Mouse (Mus musculus) liver, postnatal 0 days (tissue): ENCODE measurements around the gene Coro2b. TPM values are rescaled to one million over a fixed set of nuclear protein-coding genes. Genes with fewer than 3 reads are reported as not detected.

Experiments used
- ATAC-seq: fragments of 200-750 bp; cut with Nextera tagmentation; 2 replicates; pipeline ENCODE4 v1.8.0; 2017; ENCODE audit warnings: mild to moderate bottlenecking, moderate library complexity
- DNase-seq: peaks from one replicate; pipeline ENCODE4 v3.0.0-alpha.2; 2016
- H3K27ac ChIP-seq: fragments of 300-500 bp; sonication (generic); 2 replicates; pipeline ENCODE4 v1.5.1; 2014; ENCODE audit warnings: antibody characterized with exemption, moderate library complexity, mild to moderate bottlenecking, low read depth
- H3K27me3 ChIP-seq: fragments of 300-500 bp; sonication (generic); 2 replicates; pipeline ENCODE4 v1.6.1; 2014; ENCODE audit warnings: low read length, control low read depth, mixed read lengths; ENCODE audit not compliant: insufficient read depth
- H3K36me3 ChIP-seq: fragments of 300-500 bp; sonication (generic); replicated peaks from 2 replicates; pipeline ENCODE4 v1.6.1; 2014; ENCODE audit warnings: mild to moderate bottlenecking, control low read depth, low read length, moderate library complexity, mixed read lengths; ENCODE audit not compliant: insufficient read depth
- H3K4me1 ChIP-seq: fragments of 300-500 bp; sonication (generic); 2 replicates; pipeline ENCODE4 v1.6.1; 2014; ENCODE audit warnings: antibody characterized with exemption, mild to moderate bottlenecking, control low read depth; ENCODE audit not compliant: insufficient read depth
- H3K4me2 ChIP-seq: fragments of 300-500 bp; sonication (generic); 2 replicates; pipeline ENCODE4 v1.6.1; 2014; ENCODE audit warnings: low read depth, mild to moderate bottlenecking, low read length, moderate library complexity, mixed read lengths
- H3K4me3 ChIP-seq: fragments of 300-500 bp; sonication (generic); 2 replicates; pipeline ENCODE4 v1.5.1; 2014; ENCODE audit warnings: low read depth, low read length
- H3K9ac ChIP-seq: fragments of 300-500 bp; sonication (generic); replicated peaks from 2 replicates; pipeline ENCODE4 v1.6.1; 2014; ENCODE audit warnings: mild to moderate bottlenecking, moderate library complexity
- H3K9me3 ChIP-seq: fragments of 300-500 bp; sonication (generic); 2 replicates; pipeline ENCODE4 v1.6.1; 2016; ENCODE audit warnings: mild to moderate bottlenecking, control low read depth, low read length, mixed read lengths
- CTCF ChIP-seq: sonication (generic); IDR thresholded peaks from 2 replicates; pipeline ENCODE4 v1.5.1; 2016; ENCODE audit warnings: antibody characterized with exemption, low read depth
- EP300 ChIP-seq: IDR thresholded peaks from 2 replicates; pipeline ENCODE4 v1.6.1; 2016; ENCODE audit warnings: antibody characterized with exemption, low read depth, mild to moderate bottlenecking
- WGBS: fragments of 180-500 bp; shearing (Covaris S2); extraction: QIAGEN DNeasy Blood & Tissue Kit; methylation state at CpG from one replicate; pipeline ENCODE4 v1.1.7; 2014; ENCODE audit not compliant: insufficient replicate concordance; 5-methylcytosine and 5-hydroxymethylcytosine counted together
- polyA plus RNA-seq: library from polyadenylated mRNA; unstranded; fragments of >200 nt; fragmentation: Nextera tagmentation; extraction: Ambion mirVana; gene quantifications from 2 replicates; pipeline ENCODE4 v1.2.1, GENCODE M21; 2015

Coro2b gene
- polyA plus RNA-seq, 1 experiment from 2014 or later = 0.87 TPM

- WGBS = 38% methylated on average over 5 of the region's 5 CpGs
- TF ChIP-seq CTCF (no peak), EP300 (no peak)
- Histone ChIP-seq H3K9me3 (no peaks in the 10 kb centered on the region), H3K4me3 (no peak overlapping the region), H3K27me3 (no peaks in the 10 kb centered on the region), H3K4me1 (no peaks in the 10 kb centered on the region), H3K4me2 (no peak overlapping the region), H3K36me3 (no peaks in the 10 kb centered on the region), H3K9ac (no peak overlapping the region), H3K27ac (no peak overlapping the region)
- ATAC-seq = peak; percentile 44
- DNase-seq = peak; percentile 29
Observed at GRCm38 (mm10) chr9:62560006-62560405, 23.2 kb upstream of the Coro2b start.

- Histone ChIP-seq H3K4me3 (no peak overlapping the region), H3K36me3 (no peaks in the 10 kb centered on the region), H3K27ac (no peak overlapping the region), H3K9me3 (no peaks in the 10 kb centered on the region), H3K27me3 (no peaks in the 10 kb centered on the region), H3K9ac (no peak overlapping the region), H3K4me1 (no peaks in the 10 kb centered on the region), H3K4me2 (no peak overlapping the region)
- no peak for TF ChIP-seq CTCF
- TF ChIP-seq EP300 = no peak
- DNase-seq = no peak
- 72% methylated on average over 3 of the region's 3 CpGs for WGBS
- ATAC-seq = no peak
Observed at GRCm38 (mm10) chr9:62559446-62559845, 22.6 kb upstream of the Coro2b start.

DNA sequence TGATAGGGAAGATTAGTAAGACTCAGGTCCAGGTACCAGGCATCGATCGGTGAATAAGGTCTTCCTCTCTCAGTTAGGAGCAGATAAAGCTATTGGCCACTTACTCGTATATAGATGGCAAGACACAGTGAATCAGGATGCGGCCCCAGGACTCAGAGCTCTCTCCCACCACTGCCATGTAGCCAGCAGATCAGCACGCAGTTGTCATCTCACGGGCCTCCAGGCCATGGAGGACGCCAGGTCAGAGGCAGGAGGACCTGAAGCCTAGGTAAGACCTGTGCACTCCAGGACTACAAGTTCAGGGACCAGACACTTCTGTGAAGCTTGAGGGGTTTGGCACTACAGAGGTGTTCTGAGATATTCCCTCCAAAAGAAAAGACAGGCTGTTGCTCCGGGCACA is 21.2 kb upstream of the Coro2b start:
- Histone ChIP-seq H3K36me3 (no peaks in the 10 kb centered on the region), H3K4me3 (no peak overlapping the region), H3K4me2 (no peak overlapping the region), H3K9ac (no peak overlapping the region), H3K27me3 (no peaks in the 10 kb centered on the region), H3K27ac (no peak overlapping the region), H3K4me1 (no peaks in the 10 kb centered on the region), H3K9me3 (no peaks in the 10 kb centered on the region)
- 75% methylated on average over 8 of the region's 8 CpGs for WGBS
- TF ChIP-seq EP300 (no peak), CTCF (no peak)
- ATAC-seq (no peak), DNase-seq (no peak)

GRCm38 (mm10) chr9:62556748-62557147 is 19.9 kb upstream of the Coro2b start:
- Histone ChIP-seq H3K27me3 (no peaks in the 10 kb centered on the region), H3K27ac (no peak overlapping the region), H3K9me3 (no peaks in the 10 kb centered on the region), H3K36me3 (no peaks in the 10 kb centered on the region), H3K4me2 (no peak overlapping the region), H3K4me1 (no peaks in the 10 kb centered on the region), H3K4me3 (no peak overlapping the region), H3K9ac (no peak overlapping the region)
- TF ChIP-seq EP300 (no peak), CTCF (no peak)
- WGBS = 93% methylated on average over 6 of the region's 6 CpGs
- DNase-seq (no peak), ATAC-seq (no peak)

DNA sequence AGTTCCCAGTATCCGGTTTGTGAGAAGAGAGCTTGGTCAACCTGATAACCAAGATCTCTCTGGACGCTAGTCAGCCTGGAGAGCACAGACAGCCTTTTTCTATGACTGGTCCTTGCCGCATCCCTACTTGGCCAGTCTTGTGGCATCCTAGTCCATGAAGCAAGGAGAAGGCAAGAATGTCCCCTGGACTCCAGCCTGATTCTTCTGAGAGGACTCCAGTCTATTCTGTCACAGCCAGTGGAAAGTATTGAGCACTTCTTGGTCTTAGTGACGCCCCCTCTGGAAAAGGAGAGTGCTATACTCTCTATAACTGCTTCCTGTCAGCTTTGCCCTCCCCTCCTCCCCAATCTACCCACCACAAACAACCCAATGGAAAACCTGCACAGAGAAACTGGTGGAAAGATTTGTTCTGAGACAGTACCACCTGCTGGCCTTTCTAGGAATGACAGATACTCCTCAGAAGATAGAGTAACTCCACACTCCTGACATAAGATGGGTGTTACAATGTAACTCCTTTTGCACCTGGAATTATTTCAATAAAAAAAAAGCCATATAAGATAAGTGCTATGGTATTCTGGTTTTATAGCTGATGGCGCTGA is 18.5 kb upstream of the Coro2b start:
- 56% methylated on average over 5 of the region's 5 CpGs for WGBS
- H3K9me3 ChIP-seq = no peaks in the 10 kb centered on the region
- no peaks in the 10 kb centered on the region for H3K36me3 ChIP-seq
- TF ChIP-seq EP300 = no peak
- peak; percentile 61 for TF ChIP-seq CTCF
- H3K4me2 ChIP-seq = no peak overlapping the region
- H3K27ac ChIP-seq = no peak overlapping the region
- ATAC-seq = no peak
- no peak overlapping the region for H3K4me3 ChIP-seq
- H3K27me3 ChIP-seq = no peaks in the 10 kb centered on the region
- H3K9ac ChIP-seq = no peak overlapping the region
- DNase-seq = no peak
- H3K4me1 ChIP-seq = no peaks in the 10 kb centered on the region

GRCm38 (mm10) chr9:62554606-62555005 is 17.8 kb upstream of the Coro2b start:
- ATAC-seq (no peak), DNase-seq (no peak)
- Histone ChIP-seq H3K9ac (no peak overlapping the region), H3K9me3 (no peaks in the 10 kb centered on the region), H3K4me2 (no peak overlapping the region), H3K4me3 (no peak overlapping the region), H3K27me3 (no peaks in the 10 kb centered on the region), H3K27ac (no peak overlapping the region), H3K4me1 (no peaks in the 10 kb centered on the region), H3K36me3 (no peaks in the 10 kb centered on the region)
- TF ChIP-seq EP300 (no peak), CTCF (no peak)
- 49% methylated on average over 3 of the region's 3 CpGs for WGBS
